Mouse (Mus musculus) kidney, postnatal 10 days (tissue): ENCODE data around the gene Minos1.

Experiments
- DNase-seq: peaks from one replicate; pipeline ENCODE4 v3.0.0; 2021; ENCODE audit warnings: mixed read lengths

Gene Minos1

GRCm38 (mm10) chr4:139130701-139131549 lies at the start of gene Minos1:
Gene Minos1, minus strand, starts transcription at chr4:139131113.
- peak; percentile 99 for DNase-seq

GRCm38 (mm10) chr4:139179731-139180625 lies 49.1 kb upstream of the Minos1 start:
- peak; percentile 41 for DNase-seq

GRCm38 (mm10) chr4:139179218-139179617 lies 48.3 kb upstream of the Minos1 start:
- DNase-seq: no peak

GRCm38 (mm10) chr4:139178377-139178776 lies 47.5 kb upstream of the Minos1 start:
- DNase-seq: no peak

GRCm38 (mm10) chr4:139177921-139178320 lies 47.0 kb upstream of the Minos1 start:
- no peak for DNase-seq

- peak; percentile 55 for DNase-seq
Measured at GRCm38 (mm10) chr4:139176023-139176422, 45.1 kb upstream of the Minos1 start.

- peak; percentile 81 for DNase-seq
Measured at GRCm38 (mm10) chr4:139175061-139175971, 44.4 kb upstream of the Minos1 start.

- no peak for DNase-seq
Measured at GRCm38 (mm10) chr4:139169748-139170279, 38.9 kb upstream of the Minos1 start.

GRCm38 (mm10) chr4:139168985-139169747 lies 38.3 kb upstream of the Minos1 start:
- no peak for DNase-seq

GRCm38 (mm10) chr4:139167107-139167506 lies 36.2 kb upstream of the Minos1 start:
- no peak for DNase-seq

- DNase-seq: no peak
Measured at GRCm38 (mm10) chr4:139166244-139166643, 35.3 kb upstream of the Minos1 start.

GRCm38 (mm10) chr4:139165259-139165658 lies 34.3 kb upstream of the Minos1 start:
- DNase-seq: no peak

GRCm38 (mm10) chr4:139164082-139164481 lies 33.2 kb upstream of the Minos1 start:
- DNase-seq: no peak

GRCm38 (mm10) chr4:139161076-139161475 lies 30.2 kb upstream of the Minos1 start:
- no peak for DNase-seq

- DNase-seq: no peak
Measured at GRCm38 (mm10) chr4:139158350-139158749, 27.4 kb upstream of the Minos1 start.

- no peak for DNase-seq
Measured at GRCm38 (mm10) chr4:139156538-139156937, 25.6 kb upstream of the Minos1 start.

- DNase-seq: peak; percentile 34
Measured at GRCm38 (mm10) chr4:139154576-139155307, 23.8 kb upstream of the Minos1 start.

GRCm38 (mm10) chr4:139151370-139151769 lies 20.5 kb upstream of the Minos1 start:
- no peak for DNase-seq

GRCm38 (mm10) chr4:139146760-139147159 lies 15.8 kb upstream of the Minos1 start:
- no peak for DNase-seq

GRCm38 (mm10) chr4:139145156-139145555 lies 14.2 kb upstream of the Minos1 start:
- peak; percentile 32 for DNase-seq

- no peak for DNase-seq
Measured at GRCm38 (mm10) chr4:139144577-139144976, 13.7 kb upstream of the Minos1 start.
